Mouse (Mus musculus): ENCODE measurements around the gene Ubl3.

DNA sequence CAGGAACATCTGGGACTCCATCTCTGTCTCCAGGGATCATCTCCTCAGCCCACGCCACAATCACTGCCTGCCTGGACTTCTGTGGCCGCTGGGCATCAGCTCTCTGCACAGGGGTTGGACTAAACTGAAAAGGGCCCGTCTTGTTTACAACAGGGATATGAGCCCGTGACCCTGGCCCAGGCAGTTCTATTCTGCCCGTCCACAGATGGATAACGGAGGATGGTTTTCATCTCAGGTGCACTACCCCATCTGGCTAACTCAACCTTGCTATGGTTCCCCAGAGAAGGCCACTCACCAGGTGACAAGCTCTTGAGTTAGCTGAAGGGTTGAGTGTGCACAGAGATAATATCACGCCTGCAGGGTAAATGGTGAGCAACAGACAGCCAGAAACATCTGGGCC is 78.2 kb downstream of the Ubl3 start:
- TF ChIP-seq CTCF (IDR thresholded peaks at IDR 0.05; ENCODE audit: extremely low read depth, insufficient read depth, low read length) (no peak), POLR2A (IDR thresholded peaks at IDR 0.05; ENCODE audit: extremely low read depth, insufficient read depth, low read length) (no peak)

All from cortical plate, adult 2 months (tissue).